Mouse (Mus musculus) olfactory bulb, adult 2 months (tissue): Measurements from ENCODE around the gene Panx3.

Experiments
- CTCF ChIP-seq: fragments of 200-500 bp; IDR thresholded peaks from 2 replicates; pipeline ENCODE4 v1.5.1; 2012; ENCODE audit warnings: low read depth, mild to moderate bottlenecking, low read length, moderate library complexity; ENCODE audit not compliant: insufficient read depth
- POLR2A ChIP-seq: fragments of 200-500 bp; IDR thresholded peaks from 2 replicates; pipeline ENCODE4 v1.6.1; 2012; ENCODE audit warnings: mild to moderate bottlenecking, low read depth, low read length, moderate library complexity; ENCODE audit not compliant: insufficient read depth

DNA sequence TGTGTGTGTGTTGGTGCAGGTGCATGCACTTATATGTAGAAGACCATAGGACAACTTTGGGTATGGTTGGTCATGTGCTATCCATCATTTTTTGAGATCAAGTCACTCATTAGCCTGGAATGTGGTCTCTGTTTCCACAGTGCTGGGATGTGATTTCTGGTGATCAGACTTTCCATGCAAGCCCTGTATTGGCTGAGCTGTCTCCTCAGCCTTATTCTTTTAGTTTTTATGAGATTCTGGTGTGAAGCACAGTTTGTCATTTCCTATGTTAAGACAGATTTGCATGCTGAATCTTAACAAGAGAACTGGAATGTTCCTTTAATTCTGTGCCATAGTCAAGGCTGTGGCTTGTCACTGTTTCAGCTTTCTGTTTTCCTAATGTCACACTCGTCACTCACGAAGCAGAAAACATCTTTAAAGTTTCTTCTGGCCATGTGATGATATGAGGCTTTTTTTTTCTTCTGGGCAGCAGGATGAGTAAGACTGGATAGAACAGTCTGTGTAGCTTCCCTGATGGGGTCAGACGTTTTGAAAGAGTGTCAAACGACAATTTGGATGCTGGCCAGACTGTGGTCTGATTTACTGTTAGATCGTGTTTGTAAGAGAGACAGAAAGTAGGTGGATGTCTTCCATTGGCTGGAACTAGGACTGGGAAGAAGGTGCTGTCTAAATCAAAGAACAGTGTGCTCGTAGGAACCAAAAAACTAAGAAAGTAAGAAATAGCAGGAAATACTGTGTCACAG, 32.1 kb downstream of the Panx3 start:
- TF ChIP-seq POLR2A (no peak), CTCF (no peak)
